Mouse (Mus musculus): ENCODE measurements around the gene Fgfr2. TPM values are rescaled to one million over a fixed set of nuclear protein-coding genes. Genes with fewer than 3 reads are reported as not detected.
A peak's percentile ranks its signal among the peaks of the same experiment; 100 is the strongest.

Gene Fgfr2
- polyA plus RNA-seq, 1 experiment from 2014 or later: 93.4 TPM

GRCm38 (mm10) chr7:132272984-132273383, 850.2 kb downstream of the Fgfr2 start:
- WGBS: 94% methylated on average over 5 of the region's 5 CpGs
- H3K4me3 ChIP-seq (replicated peaks; ENCODE audit: low read length): no peak overlapping the region

GRCm38 (mm10) chr7:132270364-132270763, 852.8 kb downstream of the Fgfr2 start:
- peak overlapping the region; percentile 19; the same call in 1 of the 2 replicates for H3K27ac ChIP-seq (ENCODE audit: low read length)
- no peaks in the 10 kb centered on the region; the same call in 1 of the 2 replicates for H3K4me1 ChIP-seq (ENCODE audit: control insufficient read depth, insufficient read depth, low read length)
- H3K36me3 ChIP-seq (ENCODE audit: control insufficient read depth, insufficient read depth, low read length): peaks cover 13% of the 10 kb centered on the region; the same call in 1 of the 2 replicates
- no peaks in the 10 kb centered on the region for H3K9me3 ChIP-seq (replicated peaks; ENCODE audit: control insufficient read depth, low read length)
- H3K9ac ChIP-seq (ENCODE audit: low read length): no peak overlapping the region
- no peak overlapping the region for H3K4me3 ChIP-seq (replicated peaks; ENCODE audit: low read length)
- no peak overlapping the region for H3K4me2 ChIP-seq (ENCODE audit: low read depth, low read length)
- no peak for ATAC-seq (ENCODE audit: insufficient read depth, low FRiP score)
- no peaks in the 10 kb centered on the region for H3K27me3 ChIP-seq (ENCODE audit: control insufficient read depth, insufficient read depth, low read length)
- WGBS: 67% methylated on average over 8 of the region's 8 CpGs

More at GRCm38 (mm10) chr7:132272984-132273383, 850.2 kb downstream of the Fgfr2 start:
- H3K27me3 ChIP-seq (ENCODE audit: control insufficient read depth, insufficient read depth, low read length): no peaks in the 10 kb centered on the region
- no peak overlapping the region for H3K27ac ChIP-seq (ENCODE audit: low read length)
- H3K9me3 ChIP-seq (replicated peaks; ENCODE audit: control insufficient read depth, low read length): no peaks in the 10 kb centered on the region
- no peak overlapping the region for H3K9ac ChIP-seq (ENCODE audit: low read length)
- no peak overlapping the region for H3K4me2 ChIP-seq (ENCODE audit: low read depth, low read length)
- no peak for ATAC-seq (ENCODE audit: insufficient read depth, low FRiP score)
- H3K4me1 ChIP-seq (ENCODE audit: control insufficient read depth, insufficient read depth, low read length): peaks cover 2% of the 10 kb centered on the region; the same call in 1 of the 2 replicates
- peaks cover 4% of the 10 kb centered on the region; the same call in 1 of the 2 replicates for H3K36me3 ChIP-seq (ENCODE audit: control insufficient read depth, insufficient read depth, low read length)

- Histone ChIP-seq H3K27ac (ENCODE audit: low read length) (no peak overlapping the region; the same call in 1 of the 2 replicates), H3K36me3 (ENCODE audit: control insufficient read depth, insufficient read depth, low read length) (peaks cover 13% of the 10 kb centered on the region; the same call in 1 of the 2 replicates), H3K27me3 (ENCODE audit: control insufficient read depth, insufficient read depth, low read length) (no peaks in the 10 kb centered on the region), H3K9me3 (replicated peaks; ENCODE audit: control insufficient read depth, low read length) (no peaks in the 10 kb centered on the region), H3K4me3 (replicated peaks; ENCODE audit: low read length) (no peak overlapping the region), H3K9ac (ENCODE audit: low read length) (no peak overlapping the region), H3K4me1 (ENCODE audit: control insufficient read depth, insufficient read depth, low read length) (no peaks in the 10 kb centered on the region), H3K4me2 (ENCODE audit: low read depth, low read length) (no peak overlapping the region)
- WGBS: 68% methylated on average over 3 of the region's 3 CpGs
- ATAC-seq (ENCODE audit: insufficient read depth, low FRiP score): no peak
These were observed 853.5 kb downstream of the Fgfr2 start for GRCm38 (mm10) chr7:132269661-132270060.

- Histone ChIP-seq H3K27ac (ENCODE audit: low read length) (no peak overlapping the region), H3K4me3 (replicated peaks; ENCODE audit: low read length) (no peak overlapping the region), H3K36me3 (ENCODE audit: control insufficient read depth, insufficient read depth, low read length) (peaks cover 13% of the 10 kb centered on the region; the same call in 1 of the 2 replicates), H3K9me3 (replicated peaks; ENCODE audit: control insufficient read depth, low read length) (no peaks in the 10 kb centered on the region), H3K27me3 (ENCODE audit: control insufficient read depth, insufficient read depth, low read length) (no peaks in the 10 kb centered on the region), H3K4me1 (ENCODE audit: control insufficient read depth, insufficient read depth, low read length) (peaks cover 4% of the 10 kb centered on the region; the same call in 1 of the 2 replicates), H3K9ac (ENCODE audit: low read length) (no peak overlapping the region), H3K4me2 (ENCODE audit: low read depth, low read length) (no peak overlapping the region)
- no peak for ATAC-seq (ENCODE audit: insufficient read depth, low FRiP score)
- WGBS: 86% methylated on average over 4 of the region's 4 CpGs
These were observed 855.2 kb downstream of the Fgfr2 start for GRCm38 (mm10) chr7:132267721-132268498.

- no peak overlapping the region for H3K4me3 ChIP-seq (replicated peaks; ENCODE audit: low read length)
- H3K9ac ChIP-seq (ENCODE audit: low read length): no peak overlapping the region
- no peak overlapping the region for H3K27ac ChIP-seq (ENCODE audit: low read length)
- H3K36me3 ChIP-seq (ENCODE audit: control insufficient read depth, insufficient read depth, low read length): peaks cover 9% of the 10 kb centered on the region; the same call in 1 of the 2 replicates
- no peak overlapping the region for H3K4me2 ChIP-seq (ENCODE audit: low read depth, low read length)
- no peaks in the 10 kb centered on the region for H3K9me3 ChIP-seq (replicated peaks; ENCODE audit: control insufficient read depth, low read length)
- no peaks in the 10 kb centered on the region for H3K27me3 ChIP-seq (ENCODE audit: control insufficient read depth, insufficient read depth, low read length)
- 74% methylated on average over 3 of the region's 3 CpGs for WGBS
- H3K4me1 ChIP-seq (ENCODE audit: control insufficient read depth, insufficient read depth, low read length): peaks cover 15% of the 10 kb centered on the region
- no peak for ATAC-seq (ENCODE audit: insufficient read depth, low FRiP score)
These were observed 858.4 kb downstream of the Fgfr2 start for GRCm38 (mm10) chr7:132264763-132265162.

- WGBS: 63% methylated on average over 6 of the region's 6 CpGs
- Histone ChIP-seq H3K9ac (ENCODE audit: low read length) (no peak overlapping the region), H3K36me3 (ENCODE audit: control insufficient read depth, insufficient read depth, low read length) (0 out of 2 replicates have a peak, but pooled peaks cover 9% of the 10 kb centered on the region), H3K4me3 (replicated peaks; ENCODE audit: low read length) (no peak overlapping the region), H3K4me1 (ENCODE audit: control insufficient read depth, insufficient read depth, low read length) (peaks cover 26% of the 10 kb centered on the region), H3K27me3 (ENCODE audit: control insufficient read depth, insufficient read depth, low read length) (no peaks in the 10 kb centered on the region), H3K27ac (ENCODE audit: low read length) (peak overlapping the region; percentile 34; the same call in 1 of the 2 replicates), H3K4me2 (ENCODE audit: low read depth, low read length) (no peak overlapping the region), H3K9me3 (replicated peaks; ENCODE audit: control insufficient read depth, low read length) (no peaks in the 10 kb centered on the region)
- no peak for ATAC-seq (ENCODE audit: insufficient read depth, low FRiP score)
These were observed 860.0 kb downstream of the Fgfr2 start for GRCm38 (mm10) chr7:132263186-132263585.

- no peak overlapping the region for H3K9ac ChIP-seq (ENCODE audit: low read length)
- WGBS: 51% methylated on average over 6 of the region's 6 CpGs
- H3K4me2 ChIP-seq (ENCODE audit: low read depth, low read length): no peak overlapping the region
- 0 out of 2 replicates have a peak, but pooled peaks cover 9% of the 10 kb centered on the region for H3K36me3 ChIP-seq (ENCODE audit: control insufficient read depth, insufficient read depth, low read length)
- no peak for ATAC-seq (ENCODE audit: insufficient read depth, low FRiP score)
- no peaks in the 10 kb centered on the region for H3K9me3 ChIP-seq (replicated peaks; ENCODE audit: control insufficient read depth, low read length)
- no peak overlapping the region for H3K4me3 ChIP-seq (replicated peaks; ENCODE audit: low read length)
- peak overlapping the region; percentile 34; the same call in 1 of the 2 replicates for H3K27ac ChIP-seq (ENCODE audit: low read length)
- H3K4me1 ChIP-seq (ENCODE audit: control insufficient read depth, insufficient read depth, low read length): peaks cover 26% of the 10 kb centered on the region
- H3K27me3 ChIP-seq (ENCODE audit: control insufficient read depth, insufficient read depth, low read length): no peaks in the 10 kb centered on the region
These were observed 860.5 kb downstream of the Fgfr2 start for GRCm38 (mm10) chr7:132262696-132263095.

GRCm38 (mm10) chr7:132261885-132262284, 861.3 kb downstream of the Fgfr2 start:
- Histone ChIP-seq H3K27ac (ENCODE audit: low read length) (no peak overlapping the region), H3K9ac (ENCODE audit: low read length) (no peak overlapping the region), H3K36me3 (ENCODE audit: control insufficient read depth, insufficient read depth, low read length) (0 out of 2 replicates have a peak, but pooled peaks cover 9% of the 10 kb centered on the region), H3K4me1 (ENCODE audit: control insufficient read depth, insufficient read depth, low read length) (peaks cover 26% of the 10 kb centered on the region), H3K9me3 (replicated peaks; ENCODE audit: control insufficient read depth, low read length) (no peaks in the 10 kb centered on the region), H3K27me3 (ENCODE audit: control insufficient read depth, insufficient read depth, low read length) (no peaks in the 10 kb centered on the region), H3K4me3 (replicated peaks; ENCODE audit: low read length) (no peak overlapping the region), H3K4me2 (ENCODE audit: low read depth, low read length) (no peak overlapping the region)
- peak; percentile 14; the same call in 1 of the 2 replicates for ATAC-seq (ENCODE audit: insufficient read depth, low FRiP score)
- WGBS: 40% methylated on average over 3 of the region's 3 CpGs

- Histone ChIP-seq H3K9ac (ENCODE audit: low read length) (no peak overlapping the region), H3K9me3 (replicated peaks; ENCODE audit: control insufficient read depth, low read length) (no peaks in the 10 kb centered on the region), H3K27ac (ENCODE audit: low read length) (peak overlapping the region; percentile 24; the same call in 1 of the 2 replicates), H3K4me2 (ENCODE audit: low read depth, low read length) (no peak overlapping the region), H3K27me3 (ENCODE audit: control insufficient read depth, insufficient read depth, low read length) (no peaks in the 10 kb centered on the region), H3K36me3 (ENCODE audit: control insufficient read depth, insufficient read depth, low read length) (no peaks in the 10 kb centered on the region), H3K4me3 (replicated peaks; ENCODE audit: low read length) (no peak overlapping the region), H3K4me1 (ENCODE audit: control insufficient read depth, insufficient read depth, low read length) (peaks cover 26% of the 10 kb centered on the region)
- 77% methylated on average over 5 of the region's 5 CpGs for WGBS
- no peak for ATAC-seq (ENCODE audit: insufficient read depth, low FRiP score)
These were observed 862.5 kb downstream of the Fgfr2 start for GRCm38 (mm10) chr7:132260632-132261031.

All from stomach, embryonic 16.5 days (tissue).